Mouse (Mus musculus): ENCODE measurements at regions not wholly inside any gene's neighbourhood (a gene's known extent, or its start where the extent isn't known, plus 50 kb on each side); places are given as distances from the start of the nearest gene placed in this dataset. TPM values are rescaled to one million over a fixed set of nuclear protein-coding genes. Genes with fewer than 3 reads are reported as not detected.

GRCm38 (mm10) chr16:77653306-77653705, 51.4 kb upstream of the Gm11146 start:
- Histone ChIP-seq H3K9ac (replicated peaks) (no peak overlapping the region), H3K4me2 (replicated peaks) (no peak overlapping the region), H3K4me1 (peaks cover 11% of the 10 kb centered on the region; the same call in 1 of the 2 replicates), H3K36me3 (no peaks in the 10 kb centered on the region), H3K27ac (replicated peaks) (no peak overlapping the region), H3K27me3 (no peaks in the 10 kb centered on the region), H3K9me3 (no peaks in the 10 kb centered on the region), H3K4me3 (no peak overlapping the region)
- WGBS = 65% methylated on average over 3 of the region's 3 CpGs
- ATAC-seq (ENCODE audit: low FRiP score, low read depth) = no peak

Small RNA genes lying in the stretch of these regions (microRNA-seq; reads per million reads assigned to microRNA genes)
- gene Gm25025 = not detected
